Comparison of ENCODE assay signal across 14 mouse cellular contexts in the genomic region with DNA sequence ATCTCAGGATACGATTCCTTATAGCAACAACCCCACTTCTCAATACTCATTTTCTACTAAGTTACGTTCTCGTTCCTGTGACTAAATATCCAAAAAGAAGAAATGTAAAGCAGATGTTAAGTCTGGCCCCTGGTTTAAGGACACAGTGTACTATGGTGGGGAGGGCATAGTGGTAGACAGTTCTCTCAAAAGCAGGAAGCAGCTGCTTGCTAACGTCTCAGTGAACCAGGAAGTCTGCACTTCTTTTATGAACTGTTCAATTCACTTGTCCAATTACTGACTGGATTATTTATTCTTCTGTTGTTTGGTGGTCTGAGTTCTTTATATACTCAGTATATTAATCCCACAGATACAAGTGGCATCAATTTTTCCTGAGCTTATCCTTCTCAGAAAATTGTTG. TPM values are rescaled to one million over a fixed set of nuclear protein-coding genes. Genes with fewer than 3 reads are reported as not detected.
DNase-seq lines count a peak whose midpoint lies in the region; ATAC-seq and TF ChIP-seq lines count a peak whose summit lies in the region.
"Had no signal": no experiment of that assay in that cellular context is flagged by ENCODE, and none has a peak within 500 bp of the region (broad histone marks: within the 10 kb centered on the region; RNA-seq: fewer than 3 reads in every experiment).

No protein-coding gene starts in this region.

- no peak overlapping the region for H3K4me2 ChIP-seq in neural tube, embryonic 11.5 days (ENCODE audit: low read depth)
- H3K4me2 ChIP-seq: heart, embryonic 13.5 days; hindbrain, embryonic 15.5 days; limb, embryonic 15.5 days; stomach, embryonic 15.5 days had no signal

- no peak for TF ChIP-seq RAD21 in MEL (IDR thresholded peaks at IDR 0.05; ENCODE audit: low read depth, low read length)

- WGBS in neural tube, embryonic 11.5 days, result 64% methylated on average over 4 of the region's 4 CpGs

- H3K36me3 ChIP-seq in neural tube, embryonic 11.5 days (ENCODE audit: control insufficient read depth, insufficient read depth, low read length), result no peaks in the 10 kb centered on the region
- peaks cover 9 to 22% of the 10 kb centered on the region in 2 experiments for H3K36me3 ChIP-seq in MEL (ENCODE audit: control insufficient read depth in 1 of 2, insufficient read depth in 2 of 2, low read length in 2 of 2)
- no peaks in the 10 kb centered on the region for H3K36me3 ChIP-seq in splenic B cell, adult 2 months (ENCODE audit: control insufficient read depth, insufficient read depth, low read length, poor library complexity, severe bottlenecking)
- H3K36me3 ChIP-seq: hindbrain, embryonic 15.5 days; limb, embryonic 15.5 days; stomach, embryonic 15.5 days had no signal

- H3K27me3 ChIP-seq in neural tube, embryonic 11.5 days (ENCODE audit: control insufficient read depth, insufficient read depth, low read length), result no peaks in the 10 kb centered on the region
- H3K27me3 ChIP-seq in MEL (ENCODE audit: control insufficient read depth in 1 of 2, insufficient read depth in 2 of 2, low read length in 2 of 2), result no peaks in the 10 kb centered on the region
- no peaks in the 10 kb centered on the region for H3K27me3 ChIP-seq in splenic B cell, adult 2 months (ENCODE audit: control insufficient read depth, insufficient read depth, low read length, poor library complexity, severe bottlenecking)
- H3K27me3 ChIP-seq: heart, embryonic 13.5 days; hindbrain, embryonic 15.5 days; limb, embryonic 15.5 days; stomach, embryonic 15.5 days had no signal

- no peaks in the 10 kb centered on the region for H3K4me1 ChIP-seq in neural tube, embryonic 11.5 days (ENCODE audit: control insufficient read depth, insufficient read depth, low read length)
- H3K4me1 ChIP-seq in MEL (ENCODE audit: control insufficient read depth in 1 of 2, insufficient read depth in 2 of 2, low read length in 2 of 2), result peaks cover 3 to 13% of the 10 kb centered on the region in 2 experiments; a peak in 3 of 4 replicates
- H3K4me1 ChIP-seq: limb, embryonic 15.5 days; stomach, embryonic 15.5 days had no signal

- no peak overlapping the region for H3K27ac ChIP-seq in neural tube, embryonic 11.5 days (ENCODE audit: low read depth, low read length)
- H3K27ac ChIP-seq in MEL (ENCODE audit: control insufficient read depth, low read depth, low read length), result no peak overlapping the region
- H3K27ac ChIP-seq: heart, embryonic 13.5 days; hindbrain, embryonic 15.5 days; limb, embryonic 15.5 days; stomach, embryonic 15.5 days had no signal

- no peak for DNase-seq in neural tube, embryonic 11.5 days (ENCODE audit: low spot score)
- DNase-seq in neural tube, embryonic 10.5 days (ENCODE audit: extremely low spot score, low spot score), result no peak
- DNase-seq in MEL (ENCODE audit: low read depth, low spot score), result peak; percentile 28
- peak; percentile 31 for DNase-seq in induced T-regulatory cell, adult 2 months (ENCODE audit: low read depth)
- DNase-seq in splenic B cell, adult 2 months (ENCODE audit: low read depth, low spot score), result peak; percentile 54
- no peak for DNase-seq in natural killer cell, adult 2 months (ENCODE audit: low spot score in 2 of 2)
- no peak for DNase-seq in cerebellum, postnatal 36 days
- DNase-seq: adrenal gland, postnatal 14 days; kidney, postnatal 14 days; right cerebral cortex, postnatal 14 days had no signal

- no peak overlapping the region for H3K4me3 ChIP-seq in neural tube, embryonic 11.5 days (ENCODE audit: low read depth, low read length)
- H3K4me3 ChIP-seq in MEL (ENCODE audit: control insufficient read depth in 1 of 2, insufficient read depth in 1 of 2, low read depth in 2 of 2, low read length in 2 of 2), result no peak overlapping the region
- H3K4me3 ChIP-seq: heart, embryonic 13.5 days; hindbrain, embryonic 15.5 days; limb, embryonic 15.5 days; stomach, embryonic 15.5 days had no signal

- no peak for TF ChIP-seq CTCF in MEL (IDR thresholded peaks at IDR 0.05 in 2 of 3, conservative IDR thresholded peaks at IDR 0.05 in 1 of 3; ENCODE audit: control insufficient read depth in 1 of 3, insufficient read depth in 1 of 3, low read depth in 2 of 3, low read length in 3 of 3, poor library complexity in 1 of 3, severe bottlenecking in 1 of 3)

- H3K9ac ChIP-seq in neural tube, embryonic 11.5 days (ENCODE audit: low read length), result no peak overlapping the region
- no peak overlapping the region for H3K9ac ChIP-seq in MEL (ENCODE audit: control insufficient read depth, low read depth, low read length, poor library complexity, severe bottlenecking)
- H3K9ac ChIP-seq: heart, embryonic 13.5 days; hindbrain, embryonic 15.5 days; limb, embryonic 15.5 days; stomach, embryonic 15.5 days had no signal

- ATAC-seq in neural tube, embryonic 11.5 days (ENCODE audit: insufficient read depth, low FRiP score, low TSS enrichment), result peak; percentile 63; the same call in 1 of the 2 replicates

- TF ChIP-seq EP300 in MEL (IDR thresholded peaks at IDR 0.05; ENCODE audit: low read depth in 1 of 2, low read length in 2 of 2), result no peak

- TF ChIP-seq POLR2A in MEL (IDR thresholded peaks at IDR 0.05; ENCODE audit: control insufficient read depth in 1 of 2, insufficient read depth in 1 of 2, low read depth in 1 of 2, low read length in 2 of 2, poor library complexity in 1 of 2), result no peak

- peaks cover 54% of the 10 kb centered on the region for H3K79me2 ChIP-seq in MEL (ENCODE audit: control insufficient read depth, insufficient read depth, low read length, poor library complexity)

- H3K9me3 ChIP-seq in neural tube, embryonic 11.5 days (ENCODE audit: control insufficient read depth, low read length), result no peaks in the 10 kb centered on the region
- no peaks in the 10 kb centered on the region for H3K9me3 ChIP-seq in MEL (replicated peaks; ENCODE audit: insufficient read depth, low read length)
- H3K9me3 ChIP-seq: heart, embryonic 13.5 days; hindbrain, embryonic 15.5 days; limb, embryonic 15.5 days; stomach, embryonic 15.5 days had no signal

TF ChIP-seq in MEL, 35 proteins besides CTCF, POLR2A, EP300 and RAD21:
- TF ChIP-seq MXI1 (IDR thresholded peaks at IDR 0.05; ENCODE audit: low read depth, low read length), result no peak
- TF ChIP-seq ELF1 (IDR thresholded peaks at IDR 0.05; ENCODE audit: low read depth, low read length), result 0 out of 2 replicates have a peak, but pooled peaks have one; percentile 17
TF ChIP-seq in MEL: peak in this region for 1.

RNA-seq across cellular contexts. Expression of a gene that starts 12.3 kb away (rescaled TPM):
- polyA plus RNA-seq in neural tube, embryonic 11.5 days (2014; fragmentation: Nextera tagmentation; extraction: Ambion mirVana), result 39.3 and 40.2 TPM in 2 replicates
- 27.2 and 27.7 TPM in 2 replicates for total RNA-seq in MEL (2012; rRNA removed)
- 10 to 100 TPM; 47.8 to 55.9 TPM for polyA plus RNA-seq in MEL (2012; ENCODE audit: insufficient read depth in 1 of 2, insufficient read length in 2 of 2, low read depth in 1 of 2, low replicate concordance in 2 of 2, missing spikeins in 1 of 2)

Comparison
In these comparisons a context has a peak if more than half of its experiments do, and no peak if none do; other contexts are left out.
1. DNase-seq: peak in MEL (single experiment), induced T-regulatory cell, adult 2 months (single experiment) and splenic B cell, adult 2 months (single experiment); none in neural tube, embryonic 11.5 days (single experiment), neural tube, embryonic 10.5 days (single experiment), natural killer cell, adult 2 months (0 of 2) and cerebellum, postnatal 36 days (0 of 2).